Mouse (Mus musculus) thymus, adult 2 months (tissue): ENCODE results near the gene Srbd1. TPM values are rescaled to one million over a fixed set of nuclear protein-coding genes. Genes with fewer than 3 reads are reported as not detected.

Source experiments
- DNase-seq: peaks from one replicate; pipeline ENCODE4 v3.0.0; 2021
- H3K27ac ChIP-seq: fragments of 200-500 bp; 2 replicates; pipeline ENCODE4 v1.5.1; 2012; ENCODE audit warnings: low read length, control low read depth; ENCODE audit not compliant: control insufficient read depth, insufficient read depth
- H3K27me3 ChIP-seq: fragments of 200-500 bp; 2 replicates; pipeline ENCODE4 v1.6.1; 2012; ENCODE audit warnings: mild to moderate bottlenecking, low read length, moderate library complexity, mixed read lengths; ENCODE audit not compliant: control insufficient read depth, insufficient read depth
- H3K36me3 ChIP-seq: fragments of 200-500 bp; 2 replicates; pipeline ENCODE4 v1.6.1; 2012; ENCODE audit warnings: mild to moderate bottlenecking, low read length, moderate library complexity; ENCODE audit not compliant: control insufficient read depth, insufficient read depth
- H3K4me1 ChIP-seq: fragments of 200-500 bp; replicated peaks from 2 replicates; pipeline ENCODE4 v1.6.1; 2012; ENCODE audit warnings: low read length; ENCODE audit not compliant: control insufficient read depth, insufficient read depth
- H3K4me3 ChIP-seq: fragments of 200-500 bp; 2 replicates; pipeline ENCODE4 v1.5.1; 2012; ENCODE audit warnings: mild to moderate bottlenecking, low read length, control low read depth, moderate library complexity; ENCODE audit not compliant: control insufficient read depth, insufficient read depth
- CTCF ChIP-seq: fragments of 200-500 bp; IDR thresholded peaks from 2 replicates; pipeline ENCODE4 v1.5.1; 2012; ENCODE audit warnings: mild to moderate bottlenecking, control low read depth, low read length, moderate library complexity, borderline replicate concordance; ENCODE audit not compliant: control insufficient read depth, poor library complexity, insufficient read depth; ENCODE audit errors: extremely low read depth
- POLR2A ChIP-seq: fragments of 200-500 bp; IDR thresholded peaks from 2 replicates; pipeline ENCODE4 v1.6.1; 2012; ENCODE audit warnings: mild to moderate bottlenecking, low read length, control low read depth, moderate library complexity; ENCODE audit not compliant: control insufficient read depth, poor library complexity, insufficient read depth; ENCODE audit errors: extremely low read depth
- WGBS: fragments of 180-500 bp; shearing (Covaris S2); methylation state at CpG from one replicate; pipeline ENCODE4 v1.1.7; 2018; 5-methylcytosine and 5-hydroxymethylcytosine counted together
- polyA plus RNA-seq: library from polyadenylated mRNA; depleted of rRNA; stranded (reverse); fragments of >200 nt; gene quantifications from 2 replicates; pipeline ENCODE4 v1.2.3, GENCODE M21; 2012

Srbd1 gene
- polyA plus RNA-seq, 1 experiment = 3.2 TPM

DNA sequence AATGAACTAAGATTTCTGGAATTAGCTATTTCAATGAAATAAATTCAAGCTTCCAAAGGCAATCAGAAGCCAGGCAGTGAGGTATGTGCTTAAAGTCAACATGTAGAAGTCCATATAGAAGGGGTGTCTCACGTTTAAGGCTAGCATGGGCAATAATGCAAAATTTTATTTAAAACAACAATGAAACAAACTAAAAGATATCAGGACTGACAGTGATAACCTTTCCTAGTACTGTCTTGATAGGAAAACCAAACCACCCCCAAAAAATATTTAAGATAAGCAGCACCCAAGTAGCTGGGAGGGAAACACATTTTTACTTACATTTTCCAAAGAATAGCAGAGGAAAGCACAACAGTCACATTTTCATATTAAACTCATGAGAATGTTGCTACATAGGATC, 115.8 kb downstream of the Srbd1 start:
- WGBS = 100% methylated on average over 1 of the region's 1 CpGs
- Histone ChIP-seq H3K27ac (no peak overlapping the region), H3K4me3 (no peak overlapping the region), H3K36me3 (no peaks in the 10 kb centered on the region), H3K27me3 (no peaks in the 10 kb centered on the region), H3K4me1 (no peaks in the 10 kb centered on the region)
- no peak for TF ChIP-seq CTCF
- TF ChIP-seq POLR2A = no peak
- no peak for DNase-seq

- no peak overlapping the region for H3K4me3 ChIP-seq
- no peaks in the 10 kb centered on the region for H3K27me3 ChIP-seq
- H3K36me3 ChIP-seq = no peaks in the 10 kb centered on the region
- no peaks in the 10 kb centered on the region for H3K4me1 ChIP-seq
- no peak for TF ChIP-seq CTCF
- TF ChIP-seq POLR2A = no peak
- WGBS = 87% methylated on average over 4 of the region's 4 CpGs
- DNase-seq = no peak
- H3K27ac ChIP-seq = no peak overlapping the region
Measured at GRCm38 (mm10) chr17:86027577-86028199, 117.3 kb downstream of the Srbd1 start.

- H3K27me3 ChIP-seq = no peaks in the 10 kb centered on the region
- DNase-seq = no peak
- H3K36me3 ChIP-seq = no peaks in the 10 kb centered on the region
- no peak overlapping the region for H3K4me3 ChIP-seq
- H3K27ac ChIP-seq = no peak overlapping the region
- no peak for TF ChIP-seq POLR2A
- no peak for TF ChIP-seq CTCF
- H3K4me1 ChIP-seq = no peaks in the 10 kb centered on the region
- WGBS = 95% methylated on average over 3 of the region's 3 CpGs
Measured at GRCm38 (mm10) chr17:86024589-86024988, 120.4 kb downstream of the Srbd1 start.

DNA sequence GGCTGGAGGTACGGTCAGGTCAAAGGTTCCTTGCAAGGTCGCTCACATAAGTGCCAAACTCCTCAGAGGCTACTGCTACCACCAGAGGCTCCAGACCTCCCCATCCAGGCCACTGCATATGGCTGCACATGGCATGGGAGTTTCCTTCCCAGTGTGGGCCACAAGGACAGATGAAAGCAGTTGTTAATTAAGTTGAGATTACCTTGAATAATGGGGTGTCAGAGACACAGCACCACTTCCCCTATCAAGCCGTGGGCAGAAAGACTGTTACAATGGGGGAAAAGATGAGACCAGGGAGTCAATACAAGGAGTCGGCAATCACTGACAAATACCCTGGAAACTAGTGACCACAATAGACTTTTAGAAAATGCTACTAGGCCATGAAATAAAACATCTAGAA, 122.6 kb downstream of the Srbd1 start:
- H3K27me3 ChIP-seq = no peaks in the 10 kb centered on the region
- TF ChIP-seq POLR2A (no peak), CTCF (no peak)
- no peaks in the 10 kb centered on the region for H3K36me3 ChIP-seq
- 93% methylated on average over 4 of the region's 4 CpGs for WGBS
- H3K4me1 ChIP-seq = no peaks in the 10 kb centered on the region
- DNase-seq = no peak
- no peak overlapping the region for H3K27ac ChIP-seq
- no peak overlapping the region for H3K4me3 ChIP-seq

DNA sequence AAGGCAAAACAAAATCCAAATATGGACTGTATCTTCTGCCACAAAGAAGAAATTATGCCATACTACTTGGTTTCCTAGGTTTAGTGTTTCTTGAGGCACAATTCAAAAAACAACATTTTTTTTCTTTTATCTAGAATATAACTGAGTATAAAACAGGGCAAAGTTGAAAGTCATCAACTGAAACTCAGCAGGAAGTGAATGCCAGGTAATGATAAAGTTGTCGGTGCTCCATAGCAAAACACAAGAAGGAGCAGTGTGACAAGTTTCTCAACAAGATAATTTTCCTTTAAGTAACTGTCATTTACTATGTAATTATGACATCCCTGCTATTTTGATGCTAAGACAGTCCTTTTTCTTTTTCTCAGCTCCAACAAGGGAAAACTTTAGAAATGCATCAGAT, 123.2 kb downstream of the Srbd1 start:
- TF ChIP-seq CTCF (no peak), POLR2A (no peak)
- no peak overlapping the region for H3K4me3 ChIP-seq
- H3K27ac ChIP-seq = no peak overlapping the region
- H3K4me1 ChIP-seq = no peaks in the 10 kb centered on the region
- no peak for DNase-seq
- WGBS = 58% methylated on average over 1 of the region's 1 CpGs
- H3K27me3 ChIP-seq = no peaks in the 10 kb centered on the region
- H3K36me3 ChIP-seq = no peaks in the 10 kb centered on the region

DNA sequence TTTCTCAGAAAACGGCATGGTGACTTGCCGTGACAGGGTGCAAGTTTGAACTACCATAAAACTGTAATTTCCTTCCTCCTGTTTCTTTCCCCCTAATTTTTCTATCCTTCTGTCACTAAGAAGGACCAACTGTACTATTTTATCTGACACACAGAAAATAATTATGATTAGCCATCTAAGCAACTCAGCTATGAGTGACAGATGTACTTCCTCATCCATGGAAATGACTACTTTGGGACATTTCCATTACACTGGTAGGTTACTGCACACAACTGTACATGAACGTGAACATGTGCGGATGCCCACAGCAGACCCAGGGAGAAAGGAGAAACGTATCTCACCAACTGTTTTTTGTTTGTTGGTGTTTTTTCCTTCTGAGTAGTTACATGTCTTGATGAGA, 123.7 kb downstream of the Srbd1 start:
- TF ChIP-seq POLR2A = no peak
- no peak for TF ChIP-seq CTCF
- Histone ChIP-seq H3K27me3 (no peaks in the 10 kb centered on the region), H3K27ac (no peak overlapping the region), H3K36me3 (no peaks in the 10 kb centered on the region), H3K4me1 (no peaks in the 10 kb centered on the region), H3K4me3 (no peak overlapping the region)
- 95% methylated on average over 5 of the region's 5 CpGs for WGBS
- no peak for DNase-seq

DNA sequence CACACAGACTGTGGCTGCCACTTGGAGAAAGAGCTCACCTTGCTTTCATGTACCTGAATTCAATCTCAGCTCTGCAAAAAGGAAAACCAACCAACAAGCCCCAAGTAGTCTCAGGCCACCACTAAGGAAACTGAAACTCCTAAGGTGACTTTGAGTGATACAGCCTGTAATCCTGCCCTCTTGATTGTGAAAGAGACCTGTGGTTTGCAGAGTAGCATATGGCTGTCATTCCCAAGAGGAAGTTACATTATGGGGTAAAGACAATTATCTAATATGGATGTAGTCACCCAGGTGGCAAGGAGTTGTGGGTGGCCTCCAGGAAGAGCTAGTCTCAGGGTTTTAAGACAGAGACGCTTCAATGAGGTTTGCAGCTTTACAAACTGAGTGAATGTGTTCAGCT, 125.2 kb downstream of the Srbd1 start:
- no peak overlapping the region for H3K27ac ChIP-seq
- 88% methylated on average over 1 of the region's 1 CpGs for WGBS
- TF ChIP-seq CTCF (no peak), POLR2A (no peak)
- no peak for DNase-seq
- no peaks in the 10 kb centered on the region for H3K36me3 ChIP-seq
- H3K4me3 ChIP-seq = no peak overlapping the region
- H3K4me1 ChIP-seq = no peaks in the 10 kb centered on the region
- no peaks in the 10 kb centered on the region for H3K27me3 ChIP-seq
